Mouse (Mus musculus) C2C12 (cell line): ENCODE results near the gene Tapbpl. TPM values are rescaled to one million over a fixed set of nuclear protein-coding genes. Genes with fewer than 3 reads are reported as not detected.

ENCODE experiments used
- H3K27me3 ChIP-seq: one replicate; pipeline ENCODE4 v1.6.1; 2011; ENCODE audit not compliant: control insufficient read depth, insufficient read depth, insufficient read length
- H3K36me3 ChIP-seq: one replicate; pipeline ENCODE4 v1.6.1; 2011; ENCODE audit not compliant: control insufficient read depth, insufficient read depth
- H3K4me3 ChIP-seq: one replicate; pipeline ENCODE4 v1.5.1; 2011; ENCODE audit warnings: mild to moderate bottlenecking, control low read depth; ENCODE audit not compliant: poor library complexity, insufficient read depth, severe bottlenecking
- H3K79me2 ChIP-seq: one replicate; pipeline ENCODE4 v1.6.1; 2011; ENCODE audit not compliant: control insufficient read depth, insufficient read depth
- H3K79me3 ChIP-seq: one replicate; pipeline ENCODE4 v1.6.1; 2011; ENCODE audit warnings: low read depth, control low read depth
- H3ac ChIP-seq: one replicate; pipeline ENCODE3; 2011; ENCODE audit warnings: low read depth; ENCODE audit not compliant: control insufficient read depth, insufficient read length
- CEBPB ChIP-seq: IDR thresholded peaks from one replicate; pipeline ENCODE4 v1.6.1; 2011; ENCODE audit warnings: low read depth, mild to moderate bottlenecking, control low read depth, moderate library complexity
- CTCF ChIP-seq: IDR thresholded peaks from one replicate; pipeline ENCODE4 v1.5.1; 2011; ENCODE audit not compliant: control insufficient read depth, insufficient read depth, insufficient read length
- FOSL1 ChIP-seq: IDR thresholded peaks from one replicate; pipeline ENCODE4 v1.8.0; 2011; ENCODE audit warnings: mild to moderate bottlenecking, low read length; ENCODE audit not compliant: poor library complexity, insufficient read depth, severe bottlenecking
- MAX ChIP-seq: IDR thresholded peaks from one replicate; pipeline ENCODE4 v1.6.1; 2011; ENCODE audit warnings: mild to moderate bottlenecking, control low read depth
- MYOD1 ChIP-seq: IDR thresholded peaks from one replicate; pipeline ENCODE4 v1.6.1; 2011; ENCODE audit warnings: low read depth; ENCODE audit not compliant: control insufficient read depth, insufficient read length
- MYOG ChIP-seq: IDR thresholded peaks from one replicate; pipeline ENCODE4 v1.6.1; 2011; ENCODE audit not compliant: control insufficient read depth, insufficient read length; ENCODE audit errors: extremely low read depth
- USF1 ChIP-seq: IDR thresholded peaks from one replicate; pipeline ENCODE4 v1.6.1; 2011; ENCODE audit warnings: low read depth, mild to moderate bottlenecking, control low read depth, moderate library complexity
- polyA plus RNA-seq: library from polyadenylated mRNA; unstranded; fragments of >200 nt; fragmentation: generic; extraction: Trizol; gene quantifications from one replicate; pipeline ENCODE4 v1.2.1, GENCODE M21; 2012; ENCODE audit warnings: missing spikeins

Gene Tapbpl
- polyA plus RNA-seq, 1 experiment, result 2.3 TPM

DNA sequence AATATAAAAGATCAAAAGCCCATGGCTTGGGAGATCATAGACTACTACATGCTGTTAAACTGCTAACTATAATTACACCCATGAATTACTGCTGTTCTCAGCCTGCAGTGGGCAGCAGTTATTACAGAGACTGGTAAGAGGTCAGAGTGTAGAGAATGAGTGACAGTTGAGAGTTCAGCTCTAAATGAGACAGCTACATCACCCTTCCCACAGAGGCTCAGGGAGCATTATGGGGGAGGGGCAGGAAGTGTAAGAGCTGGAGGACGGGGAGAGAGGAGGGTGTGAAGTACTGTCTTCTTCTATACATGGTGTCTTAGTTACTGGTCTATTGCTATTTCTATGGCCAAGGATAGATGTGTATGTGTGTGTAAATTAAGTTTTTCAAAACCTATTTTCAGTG lies 12.9 kb upstream of the Tapbpl start:
- no peak overlapping the region for H3ac ChIP-seq
- no peaks in the 10 kb centered on the region for H3K36me3 ChIP-seq
- TF ChIP-seq USF1 (no peak), MAX (no peak), MYOG (no peak), FOSL1 (no peak)
- no peaks in the 10 kb centered on the region for H3K79me2 ChIP-seq
- H3K79me3 ChIP-seq, result no peaks in the 10 kb centered on the region
- H3K4me3 ChIP-seq, result no peak overlapping the region
- no peaks in the 10 kb centered on the region for H3K27me3 ChIP-seq

DNA sequence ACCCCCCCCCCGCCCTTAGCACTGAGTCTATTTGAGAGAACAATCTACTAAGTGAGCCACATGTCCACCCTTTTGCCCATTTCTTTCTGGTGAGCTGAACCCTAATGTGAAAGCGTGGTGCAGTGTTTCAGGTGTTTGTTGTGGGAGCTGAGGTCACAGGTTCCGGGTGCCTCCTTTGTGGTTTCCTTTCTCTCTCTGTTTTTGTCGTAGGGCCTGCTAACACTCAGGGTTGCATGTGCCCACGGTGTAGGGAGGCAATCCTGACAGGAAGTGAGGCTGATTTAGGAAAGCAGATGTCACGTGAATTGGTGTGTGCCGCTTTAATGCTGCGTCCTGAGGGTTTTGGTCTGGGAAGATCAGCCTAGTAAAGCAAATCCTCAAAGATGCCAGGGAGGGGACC lies 9.9 kb upstream of the Tapbpl start:
- Histone ChIP-seq H3K27me3 (no peaks in the 10 kb centered on the region), H3K79me3 (no peaks in the 10 kb centered on the region), H3K36me3 (no peaks in the 10 kb centered on the region), H3ac (no peak overlapping the region), H3K4me3 (no peak overlapping the region), H3K79me2 (no peaks in the 10 kb centered on the region)
- TF ChIP-seq MYOG (no peak), FOSL1 (no peak), CTCF (no peak), USF1 (no peak), MYOD1 (no peak), MAX (no peak), CEBPB (no peak)

DNA sequence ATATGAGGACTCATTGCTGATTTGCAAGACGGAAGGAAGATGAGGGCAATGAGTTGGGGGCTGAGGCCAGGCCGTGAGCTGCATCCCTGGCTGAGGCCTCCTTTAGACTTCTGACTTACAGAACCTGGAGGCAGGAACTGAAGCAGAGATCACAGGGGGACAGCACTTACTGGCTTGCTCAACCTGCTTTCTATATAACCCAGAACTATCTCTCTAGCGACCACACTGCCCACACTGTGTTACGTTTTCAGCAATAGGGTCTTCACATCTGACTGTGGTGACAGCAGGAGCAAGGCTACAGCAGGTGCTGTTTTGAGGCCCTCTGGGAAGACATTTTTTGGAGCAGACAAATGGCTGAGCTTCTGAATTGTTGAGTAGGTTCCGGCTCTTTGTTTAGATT lies 9.0 kb upstream of the Tapbpl start:
- no peaks in the 10 kb centered on the region for H3K36me3 ChIP-seq
- H3K27me3 ChIP-seq, result no peaks in the 10 kb centered on the region
- H3K4me3 ChIP-seq, result no peak overlapping the region
- no peaks in the 10 kb centered on the region for H3K79me3 ChIP-seq
- H3K79me2 ChIP-seq, result no peaks in the 10 kb centered on the region
- H3ac ChIP-seq, result no peak overlapping the region
- TF ChIP-seq USF1 (no peak), MYOD1 (no peak), MAX (no peak), FOSL1 (no peak), MYOG (no peak), CEBPB (no peak), CTCF (no peak)

DNA sequence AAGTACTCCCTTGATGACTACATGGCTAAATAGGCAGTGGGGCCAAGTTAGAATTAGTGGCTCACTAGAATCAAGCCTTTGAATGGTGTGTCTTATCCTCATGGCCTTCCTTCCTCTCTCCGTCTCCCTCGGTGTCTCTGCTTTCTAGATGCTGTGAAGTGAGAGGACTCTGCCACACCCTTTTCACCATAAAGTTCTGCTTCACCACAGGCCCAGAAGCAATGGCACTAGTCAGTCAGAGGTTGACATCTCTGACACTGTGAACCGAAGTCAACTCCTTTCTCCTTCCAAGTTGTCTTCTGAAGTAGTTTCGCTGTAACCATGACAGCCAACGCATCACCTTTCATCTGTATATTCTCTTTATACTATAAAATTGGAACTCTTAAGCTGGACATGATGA lies 7.9 kb upstream of the Tapbpl start:
- Histone ChIP-seq H3K36me3 (no peaks in the 10 kb centered on the region), H3K79me2 (no peaks in the 10 kb centered on the region), H3K27me3 (no peaks in the 10 kb centered on the region), H3K4me3 (no peak overlapping the region), H3K79me3 (no peaks in the 10 kb centered on the region), H3ac (no peak overlapping the region)
- TF ChIP-seq CEBPB, result no peak
- TF ChIP-seq MYOD1, result no peak
- no peak for TF ChIP-seq MAX
- TF ChIP-seq FOSL1, result no peak
- no peak for TF ChIP-seq USF1
- TF ChIP-seq CTCF, result no peak
- no peak for TF ChIP-seq MYOG

DNA sequence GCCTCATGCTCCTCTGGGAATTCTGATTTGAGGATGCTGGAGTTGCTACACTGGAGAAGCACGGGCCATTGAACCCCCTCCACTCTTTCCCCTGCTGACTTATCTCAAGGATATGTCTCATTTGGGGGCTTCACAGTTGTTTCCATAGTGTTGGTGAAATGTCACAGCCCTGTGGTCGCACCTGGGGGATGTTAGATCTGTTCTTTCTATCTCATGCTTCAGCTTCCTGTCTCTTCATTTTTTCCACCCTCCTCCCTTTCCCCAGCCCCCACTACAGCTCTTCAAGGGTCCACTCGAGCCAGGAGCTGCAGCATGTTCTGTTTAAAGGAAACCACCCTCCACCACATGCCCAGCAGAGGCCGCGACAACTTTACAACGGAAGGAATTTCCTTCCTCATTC lies 6.7 kb upstream of the Tapbpl start:
- no peak overlapping the region for H3K4me3 ChIP-seq
- TF ChIP-seq CTCF, result no peak
- no peak for TF ChIP-seq USF1
- no peak for TF ChIP-seq FOSL1
- no peak for TF ChIP-seq MYOD1
- no peak for TF ChIP-seq MAX
- no peak for TF ChIP-seq MYOG
- TF ChIP-seq CEBPB, result no peak
- H3K79me2 ChIP-seq, result no peaks in the 10 kb centered on the region
- no peaks in the 10 kb centered on the region for H3K27me3 ChIP-seq
- H3K36me3 ChIP-seq, result no peaks in the 10 kb centered on the region
- H3ac ChIP-seq, result no peak overlapping the region
- H3K79me3 ChIP-seq, result no peaks in the 10 kb centered on the region

DNA sequence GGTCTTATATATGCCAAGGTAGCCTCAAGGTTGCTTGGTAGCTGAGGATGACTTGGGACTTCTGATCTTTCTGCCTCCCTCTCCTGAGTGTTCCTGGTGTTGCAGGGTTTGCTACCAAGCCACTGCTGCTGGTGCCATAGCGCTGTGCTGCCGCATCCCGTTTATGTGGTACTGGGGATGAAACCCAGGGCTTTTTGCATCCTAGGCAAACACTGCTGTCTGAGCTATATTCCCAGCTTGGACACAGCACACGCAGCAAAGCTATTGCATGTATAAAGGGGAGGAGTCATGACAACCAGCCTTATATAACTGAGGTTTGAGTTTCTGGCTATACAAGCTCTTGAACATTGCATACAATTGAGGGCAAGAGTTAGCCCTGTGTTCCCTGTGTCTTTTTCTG lies 5.8 kb upstream of the Tapbpl start:
- Histone ChIP-seq H3K79me2 (no peaks in the 10 kb centered on the region), H3K79me3 (no peaks in the 10 kb centered on the region), H3K27me3 (no peaks in the 10 kb centered on the region), H3K36me3 (no peaks in the 10 kb centered on the region), H3K4me3 (no peak overlapping the region), H3ac (no peak overlapping the region)
- TF ChIP-seq CTCF (no peak), MYOG (no peak), FOSL1 (no peak), CEBPB (no peak), USF1 (no peak), MYOD1 (no peak), MAX (no peak)

DNA sequence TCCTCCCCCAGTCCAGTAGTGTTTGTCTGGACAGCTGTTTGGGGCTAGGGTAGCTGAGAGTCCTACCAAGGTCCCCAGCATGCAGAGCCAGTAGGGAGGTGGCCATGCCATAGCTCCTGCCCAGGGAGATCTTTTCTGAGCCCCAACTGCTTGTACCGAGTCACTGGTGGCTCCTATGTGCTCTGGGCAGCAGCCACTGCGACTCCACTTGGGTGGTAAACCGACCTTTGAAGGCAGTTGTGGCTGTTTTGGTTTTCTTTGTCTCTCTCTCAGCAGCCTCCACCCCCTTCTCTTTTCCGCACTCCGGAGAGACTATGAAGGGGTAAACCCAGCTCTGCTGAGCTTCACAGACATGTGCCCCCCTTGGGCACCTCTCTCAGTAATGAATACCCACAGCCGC lies 5.1 kb upstream of the Tapbpl start, which contains the start of gene Cd27:
Cd27 (minus strand) TSS at position 229 of the 400 bp plus-strand sequence.
- no peaks in the 10 kb centered on the region for H3K79me3 ChIP-seq
- no peaks in the 10 kb centered on the region for H3K27me3 ChIP-seq
- no peak for TF ChIP-seq CTCF
- no peak for TF ChIP-seq USF1
- no peak for TF ChIP-seq MYOD1
- TF ChIP-seq MYOG, result no peak
- TF ChIP-seq CEBPB, result no peak
- TF ChIP-seq MAX, result no peak
- TF ChIP-seq FOSL1, result no peak
- no peak within 1 kb of the TSS for H3ac ChIP-seq
- no peaks in the 10 kb centered on the region for H3K36me3 ChIP-seq
- no peak within 1 kb of the TSS for H3K4me3 ChIP-seq
- H3K79me2 ChIP-seq, result no peaks in the 10 kb centered on the region
